Mouse (Mus musculus) limb, embryonic 11.5 days (tissue): ENCODE data around the gene Erp29. TPM values are rescaled to one million over a fixed set of nuclear protein-coding genes. Genes with fewer than 3 reads are reported as not detected.
A peak's percentile ranks its signal among the peaks of the same experiment; 100 is the strongest.

Experiments
- ATAC-seq: fragments of 200-750 bp; cut with Nextera tagmentation; 2 replicates; pipeline ENCODE4 v1.8.0; 2017; ENCODE audit warnings: low read depth; ENCODE audit not compliant: insufficient number of reproducible peaks, low FRiP score, low TSS enrichment
- DNase-seq: peaks from one replicate; pipeline ENCODE4 v3.0.0-alpha.2; 2015; ENCODE audit warnings: low spot score
- H3K27ac ChIP-seq: fragments of 300-500 bp; sonication (generic); replicated peaks from 2 replicates; pipeline ENCODE4 v1.5.1; 2014; ENCODE audit warnings: low read depth, mild to moderate bottlenecking, low read length
- H3K27me3 ChIP-seq: fragments of 300-500 bp; sonication (generic); 2 replicates; pipeline ENCODE4 v1.6.1; 2014; ENCODE audit warnings: mild to moderate bottlenecking, low read length, mixed read lengths; ENCODE audit not compliant: control insufficient read depth, insufficient read depth
- H3K36me3 ChIP-seq: fragments of 300-500 bp; sonication (generic); 2 replicates; pipeline ENCODE4 v1.6.1; 2014; ENCODE audit warnings: mild to moderate bottlenecking, low read length, moderate library complexity, mixed read lengths; ENCODE audit not compliant: control insufficient read depth, insufficient read depth
- H3K4me1 ChIP-seq: fragments of 300-500 bp; sonication (generic); 2 replicates; pipeline ENCODE4 v1.6.1; 2014; ENCODE audit warnings: low read length, mixed read lengths; ENCODE audit not compliant: control insufficient read depth, insufficient read depth
- H3K4me2 ChIP-seq: fragments of 300-500 bp; sonication (generic); 2 replicates; pipeline ENCODE4 v1.6.1; 2014; ENCODE audit warnings: low read depth, mild to moderate bottlenecking, moderate library complexity; ENCODE audit not compliant: severe bottlenecking
- H3K4me3 ChIP-seq: fragments of 300-500 bp; sonication (generic); 2 replicates; pipeline ENCODE4 v1.5.1; 2014; ENCODE audit warnings: low read depth, low read length
- H3K9ac ChIP-seq: fragments of 300-500 bp; sonication (generic); 2 replicates; pipeline ENCODE4 v1.6.1; 2014; ENCODE audit warnings: mild to moderate bottlenecking, low read length
- H3K9me3 ChIP-seq: fragments of 300-500 bp; sonication (generic); 2 replicates; pipeline ENCODE4 v1.6.1; 2016; ENCODE audit warnings: low read length; ENCODE audit not compliant: control insufficient read depth
- WGBS: fragments of 180-500 bp; shearing (Covaris S2); extraction: QIAGEN DNeasy Blood & Tissue Kit; methylation state at CpG from one replicate; pipeline ENCODE4 v1.1.7; 2014; 5-methylcytosine and 5-hydroxymethylcytosine counted together
- polyA plus RNA-seq: library from polyadenylated mRNA; unstranded; fragments of >200 nt; fragmentation: Nextera tagmentation; extraction: Ambion mirVana; gene quantifications from 2 replicates; pipeline ENCODE4 v1.2.1, GENCODE M21; 2014

The Erp29 gene
- polyA plus RNA-seq, 1 experiment from 2014 or later: 100 TPM

- DNase-seq (no peak), ATAC-seq (no peak)
- Histone ChIP-seq H3K4me2 (no peak overlapping the region), H3K36me3 (peaks cover 7% of the 10 kb centered on the region; the same call in 1 of the 2 replicates), H3K9ac (no peak overlapping the region), H3K4me3 (no peak overlapping the region), H3K27ac (no peak overlapping the region), H3K9me3 (no peaks in the 10 kb centered on the region), H3K4me1 (0 out of 2 replicates have a peak, but pooled peaks cover 2% of the 10 kb centered on the region), H3K27me3 (no peaks in the 10 kb centered on the region)
- 87% methylated on average over 5 of the region's 5 CpGs for WGBS
These were observed 51.5 kb downstream of the Erp29 start for GRCm38 (mm10) chr5:121400849-121401248.

- H3K27me3 ChIP-seq: no peaks in the 10 kb centered on the region
- H3K36me3 ChIP-seq: peaks cover 7% of the 10 kb centered on the region; the same call in 1 of the 2 replicates
- no peak for DNase-seq
- no peak overlapping the region for H3K27ac ChIP-seq
- H3K9me3 ChIP-seq: no peaks in the 10 kb centered on the region
- no peak overlapping the region for H3K4me2 ChIP-seq
- no peak overlapping the region for H3K9ac ChIP-seq
- ATAC-seq: no peak
- WGBS: 78% methylated on average over 5 of the region's 5 CpGs
- 0 out of 2 replicates have a peak, but pooled peaks cover 2% of the 10 kb centered on the region for H3K4me1 ChIP-seq
- H3K4me3 ChIP-seq: no peak overlapping the region
These were observed 52.2 kb downstream of the Erp29 start for GRCm38 (mm10) chr5:121400064-121400463.

- H3K9me3 ChIP-seq: no peaks in the 10 kb centered on the region
- no peak overlapping the region for H3K27ac ChIP-seq
- no peak overlapping the region for H3K9ac ChIP-seq
- no peak overlapping the region for H3K4me3 ChIP-seq
- H3K36me3 ChIP-seq: peaks cover 7% of the 10 kb centered on the region; the same call in 1 of the 2 replicates
- 87% methylated on average over 5 of the region's 5 CpGs for WGBS
- H3K4me2 ChIP-seq: no peak overlapping the region
- H3K4me1 ChIP-seq: 0 out of 2 replicates have a peak, but pooled peaks cover 2% of the 10 kb centered on the region
- DNase-seq: no peak
- no peaks in the 10 kb centered on the region for H3K27me3 ChIP-seq
- no peak for ATAC-seq
These were observed 52.8 kb downstream of the Erp29 start for GRCm38 (mm10) chr5:121399540-121399939.

GRCm38 (mm10) chr5:121398965-121399462, 53.3 kb downstream of the Erp29 start:
- Histone ChIP-seq H3K4me3 (peak overlapping the region; percentile 92), H3K27ac (no peak overlapping the region)
- no peak for ATAC-seq

GRCm38 (mm10) chr5:121398146-121398964, 54.0 kb downstream of the Erp29 start:
- Histone ChIP-seq H3K4me2 (peak overlapping the region; percentile 69), H3K4me3 (peak overlapping the region; percentile 92), H3K9ac (peak overlapping the region; percentile 64), H3K36me3 (peaks cover 7% of the 10 kb centered on the region; the same call in 1 of the 2 replicates), H3K4me1 (0 out of 2 replicates have a peak, but pooled peaks cover 2% of the 10 kb centered on the region), H3K9me3 (no peaks in the 10 kb centered on the region), H3K27ac (no peak overlapping the region), H3K27me3 (no peaks in the 10 kb centered on the region)
- ATAC-seq (peak; percentile 48), DNase-seq (peak; percentile 72)
- WGBS: under 1% methylated on average over 66 of the region's 67 CpGs

More at GRCm38 (mm10) chr5:121398965-121399462, 53.3 kb downstream of the Erp29 start:
- Histone ChIP-seq H3K36me3 (peaks cover 7% of the 10 kb centered on the region; the same call in 1 of the 2 replicates), H3K9me3 (no peaks in the 10 kb centered on the region), H3K4me2 (peak overlapping the region; percentile 69), H3K4me1 (0 out of 2 replicates have a peak, but pooled peaks cover 2% of the 10 kb centered on the region), H3K9ac (no peak overlapping the region; the same call in 1 of the 2 replicates), H3K27me3 (no peaks in the 10 kb centered on the region)
- DNase-seq: no peak
- WGBS: 64% methylated on average over 9 of the region's 9 CpGs

- DNase-seq: peak; percentile 97
- Histone ChIP-seq H3K27ac (peak within 1 kb of the TSS; percentile 81), H3K9ac (peak within 1 kb of the TSS; percentile 64), H3K9me3 (no peaks in the 10 kb centered on the region), H3K36me3 (peaks cover 7% of the 10 kb centered on the region; the same call in 1 of the 2 replicates), H3K27me3 (no peaks in the 10 kb centered on the region), H3K4me3 (peak within 1 kb of the TSS; percentile 92), H3K4me1 (0 out of 2 replicates have a peak, but pooled peaks cover 2% of the 10 kb centered on the region), H3K4me2 (peak within 1 kb of the TSS; percentile 69)
- WGBS: 10% methylated on average over 53 of the region's 53 CpGs
- peak; percentile 93 for ATAC-seq
These were observed 54.8 kb downstream of the Erp29 start, which contains the start of gene Naa25 for GRCm38 (mm10) chr5:121397187-121398145. TSS of gene Naa25 (plus strand) at chr5:121397936.

GRCm38 (mm10) chr5:121395621-121396020, 56.7 kb downstream of the Erp29 start:
- Histone ChIP-seq H3K27me3 (no peaks in the 10 kb centered on the region), H3K9ac (no peak overlapping the region), H3K4me3 (no peak overlapping the region), H3K9me3 (no peaks in the 10 kb centered on the region), H3K4me1 (0 out of 2 replicates have a peak, but pooled peaks cover 2% of the 10 kb centered on the region), H3K4me2 (no peak overlapping the region), H3K36me3 (peaks cover 1% of the 10 kb centered on the region; the same call in 1 of the 2 replicates), H3K27ac (no peak overlapping the region)
- 84% methylated on average over 5 of the region's 5 CpGs for WGBS
- DNase-seq (no peak), ATAC-seq (no peak)
